Mouse (Mus musculus): ENCODE measurements around the gene Bbs4.
"Not testable (repeated sequence)": the region's sequence is repeated elsewhere in the genome, so short reads cannot be mapped to it uniquely, and the experiment has no call there.

The Bbs4 gene

GRCm38 (mm10) chr9:59353253-59353639 is at the start of gene Bbs4:
Bbs4 (minus strand) TSS chr9:59353508.
- peak; percentile 79 for DNase-seq (ENCODE audit: low read depth, low spot score)

DNA sequence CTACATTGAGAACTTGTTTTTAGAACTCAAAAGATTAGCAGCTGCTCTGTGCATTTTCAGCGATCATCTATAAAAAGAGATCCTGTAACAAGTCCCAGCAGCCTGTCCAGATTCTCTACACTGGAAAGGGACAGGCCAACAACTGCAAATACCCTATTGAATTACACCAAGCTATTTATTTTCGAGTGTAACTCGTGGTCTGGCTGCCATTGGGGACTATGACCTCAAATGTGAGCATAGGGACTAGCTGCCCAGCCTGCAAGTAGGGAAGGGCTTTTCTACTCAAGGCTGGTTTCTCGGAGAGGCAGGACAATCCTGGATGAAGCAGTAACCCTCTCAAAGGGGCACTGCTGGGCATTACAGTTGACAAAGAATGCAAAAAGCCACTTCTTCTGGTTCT is 35.8 kb upstream of the Bbs4 start:
- DNase-seq (ENCODE audit: low read depth, low spot score) = no peak

DNA sequence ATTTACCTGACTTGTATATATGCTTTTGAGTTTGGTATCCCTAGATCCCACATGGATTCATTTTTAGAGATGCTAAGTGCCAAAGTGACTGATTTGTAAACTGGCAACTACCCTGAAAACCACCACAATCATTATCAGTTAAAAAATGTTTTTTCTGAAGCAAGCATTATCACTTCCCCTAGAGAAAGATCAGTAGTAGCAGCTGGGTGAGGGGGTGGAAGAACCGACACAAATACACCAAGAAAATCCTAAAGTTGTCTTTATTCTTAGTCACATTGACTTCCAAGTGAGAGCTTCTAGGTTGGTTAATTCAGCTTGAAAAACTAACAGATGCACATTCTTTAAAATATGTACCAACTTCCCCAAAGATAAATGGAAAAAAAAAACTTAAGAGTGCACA is 35.0 kb upstream of the Bbs4 start:
- DNase-seq (ENCODE audit: low read depth, low spot score) = peak; percentile 70

DNA sequence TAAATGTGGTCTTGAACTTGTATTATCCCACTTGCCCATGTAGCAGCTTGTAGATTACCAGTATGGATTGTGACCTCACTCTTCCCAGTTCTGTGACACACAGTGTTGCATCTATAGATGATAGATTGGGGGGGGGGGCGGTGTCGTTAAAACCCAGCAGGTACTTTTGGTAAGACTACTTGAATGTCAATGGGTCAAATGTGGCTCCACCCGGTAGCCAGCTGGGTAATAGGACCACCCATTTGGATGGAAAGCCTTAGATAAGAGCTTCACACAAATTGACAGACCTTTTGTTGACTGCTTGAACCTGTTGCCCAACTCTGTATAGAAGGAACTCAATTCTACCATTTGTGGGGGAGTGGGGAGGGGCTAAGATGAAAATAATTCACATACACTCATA is 34.2 kb upstream of the Bbs4 start:
- DNase-seq (ENCODE audit: low read depth, low spot score) = no peak

GRCm38 (mm10) chr9:59375626-59376025 is 22.3 kb upstream of the Bbs4 start:
- DNase-seq (ENCODE audit: low read depth, low spot score) = no peak

DNA sequence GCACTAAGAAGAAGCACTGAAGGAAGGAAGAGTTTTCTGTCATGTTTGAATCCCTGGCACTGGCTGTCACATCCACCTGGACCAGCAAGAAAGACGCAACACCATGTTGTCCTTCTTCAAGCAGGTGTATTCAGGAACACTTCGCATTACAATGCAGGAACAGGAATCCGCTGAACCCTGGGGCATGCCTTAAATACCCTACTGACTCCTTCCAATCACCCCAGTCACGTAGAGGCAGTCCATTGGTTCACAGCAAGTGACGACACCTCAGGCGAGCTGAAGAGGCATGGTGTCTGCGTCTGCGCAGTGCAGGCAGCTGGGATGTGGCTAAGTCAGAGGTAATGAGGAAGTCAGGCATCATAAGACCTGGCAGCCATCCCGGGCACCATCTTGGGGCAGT is 16.3 kb upstream of the Bbs4 start:
- no peak for DNase-seq (ENCODE audit: low read depth, low spot score)

DNA sequence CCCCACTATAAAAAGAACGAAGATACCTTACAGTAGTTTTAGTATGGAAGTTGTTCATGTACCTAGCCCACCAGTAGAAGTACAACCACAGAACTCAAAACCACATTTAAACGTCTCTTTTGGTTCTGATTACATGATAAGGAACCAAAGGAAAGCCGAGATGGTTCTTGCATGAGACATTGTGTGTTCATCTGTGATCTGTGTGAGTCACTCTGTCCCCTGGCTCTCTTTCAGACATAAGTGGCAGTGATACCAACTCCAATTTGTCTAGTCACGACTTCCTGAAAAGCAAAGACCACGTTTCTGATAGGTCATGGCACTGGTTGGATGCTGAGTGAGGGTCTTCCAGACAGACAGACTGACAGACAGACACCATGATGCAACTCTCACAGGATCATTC is 15.9 kb upstream of the Bbs4 start:
- DNase-seq (ENCODE audit: low read depth, low spot score) = no peak

DNA sequence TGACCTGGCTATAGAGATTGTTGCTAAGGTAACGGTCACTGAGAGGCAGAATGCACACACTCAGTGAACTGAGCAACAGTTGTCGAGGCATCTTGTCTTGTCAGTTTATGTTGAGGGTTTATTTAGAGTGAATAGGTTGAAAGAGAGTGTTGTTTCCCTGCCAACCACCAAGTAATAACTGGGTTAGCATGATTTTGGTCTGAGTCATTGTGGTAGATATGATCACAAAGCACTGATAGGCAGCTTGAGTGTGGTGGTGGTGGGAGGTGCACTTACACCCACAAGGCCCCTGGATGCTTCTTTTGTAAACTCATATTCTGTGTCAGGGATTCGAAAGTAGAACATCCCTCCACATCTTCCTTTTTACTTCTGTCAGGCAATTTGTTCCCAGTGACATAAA is 7.2 kb upstream of the Bbs4 start:
- not testable (repeated sequence) for DNase-seq (ENCODE audit: low read depth, low spot score)

- DNase-seq (ENCODE audit: low read depth, low spot score) = not testable (repeated sequence)
These were observed 4.7 kb upstream of the Bbs4 start for GRCm38 (mm10) chr9:59358041-59358440.

- no peak for DNase-seq (ENCODE audit: low read depth, low spot score)
These were observed 589 bp downstream of the Bbs4 start for GRCm38 (mm10) chr9:59352586-59353252.

GRCm38 (mm10) chr9:59346176-59346575 is 7.1 kb downstream of the Bbs4 start:
- no peak for DNase-seq (ENCODE audit: low read depth, low spot score)

- no peak for DNase-seq (ENCODE audit: low read depth, low spot score)
These were observed 13.3 kb downstream of the Bbs4 start for GRCm38 (mm10) chr9:59340002-59340401.

- no peak for DNase-seq (ENCODE audit: low read depth, low spot score)
These were observed 14.2 kb downstream of the Bbs4 start for GRCm38 (mm10) chr9:59339107-59339506.

DNA sequence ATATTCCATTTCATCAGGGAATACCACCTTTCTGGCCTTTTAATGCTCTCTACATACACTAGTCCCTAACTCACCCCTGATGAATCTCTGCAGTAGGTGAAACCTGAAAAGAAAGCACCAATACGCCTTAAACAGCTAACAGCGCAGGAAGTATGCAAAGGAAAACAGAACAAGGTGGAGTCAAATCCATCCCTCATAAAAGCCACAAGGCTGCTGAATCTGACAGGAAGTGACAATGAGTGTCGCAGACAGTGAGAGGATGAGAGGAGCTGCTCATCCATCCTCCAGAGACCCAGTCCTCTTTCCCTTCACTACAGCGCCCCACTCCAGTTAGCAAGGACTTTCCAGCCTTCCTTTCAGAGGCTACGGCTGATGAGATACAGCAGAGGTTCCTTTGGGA is 14.9 kb downstream of the Bbs4 start:
- no peak for DNase-seq (ENCODE audit: low read depth, low spot score)

DNA sequence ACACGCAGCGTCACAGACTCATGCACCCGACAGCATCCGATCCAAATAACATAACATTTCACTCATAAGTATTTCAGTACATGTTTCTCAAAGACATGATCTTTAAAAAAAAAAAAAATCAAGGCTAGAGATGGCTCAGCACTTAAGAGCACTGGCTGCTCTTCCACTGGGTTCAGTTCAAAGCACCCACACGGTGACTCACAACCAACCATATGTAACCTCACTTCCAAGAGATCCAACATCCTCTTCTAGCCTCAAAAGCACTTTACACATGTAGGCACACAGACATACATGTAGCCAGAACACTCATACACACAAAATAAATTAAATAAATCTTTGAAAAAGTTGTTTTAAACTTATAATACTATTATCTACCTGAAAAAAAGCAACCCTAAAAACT is 15.4 kb downstream of the Bbs4 start:
- peak; percentile 27 for DNase-seq (ENCODE audit: low read depth, low spot score)

DNA sequence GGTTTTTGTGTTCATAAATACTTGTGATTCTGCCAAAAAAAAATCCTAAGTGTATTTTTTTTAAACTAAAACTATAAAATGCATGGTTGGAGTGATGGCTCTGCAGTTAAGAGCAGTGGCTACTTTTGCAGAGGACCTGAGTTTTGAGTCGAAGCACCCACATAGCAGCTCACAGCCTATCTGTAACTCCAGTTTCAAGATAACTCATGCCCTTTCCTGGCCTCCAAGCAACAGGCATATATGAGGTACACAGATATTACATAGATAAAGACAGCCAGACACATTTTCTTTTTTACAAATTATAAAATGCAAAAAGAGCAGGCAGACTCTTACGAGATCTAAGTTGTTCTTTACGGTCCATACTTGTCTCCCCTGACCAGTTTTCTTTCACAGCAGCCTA is 16.8 kb downstream of the Bbs4 start:
- DNase-seq (ENCODE audit: low read depth, low spot score) = no peak

DNA sequence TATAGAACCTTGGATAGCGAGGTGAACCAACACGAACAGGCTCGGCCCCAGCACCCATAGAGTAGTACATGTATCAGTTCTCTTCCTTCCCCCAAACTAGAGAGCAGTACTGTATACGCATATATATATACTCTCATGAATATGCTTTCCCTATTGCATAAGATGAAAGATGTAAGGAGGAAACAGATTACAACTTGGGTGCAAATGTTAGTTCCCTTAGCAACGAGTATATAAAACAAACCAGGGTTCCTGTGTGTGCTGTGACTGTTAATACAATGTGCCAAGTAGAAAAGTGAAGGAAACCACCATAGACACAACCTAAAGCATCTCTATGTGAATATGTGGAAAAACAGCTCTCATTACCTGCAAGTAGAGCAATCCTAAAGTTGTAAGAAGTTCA is 23.3 kb downstream of the Bbs4 start:
- DNase-seq (ENCODE audit: low read depth, low spot score) = no peak

DNA sequence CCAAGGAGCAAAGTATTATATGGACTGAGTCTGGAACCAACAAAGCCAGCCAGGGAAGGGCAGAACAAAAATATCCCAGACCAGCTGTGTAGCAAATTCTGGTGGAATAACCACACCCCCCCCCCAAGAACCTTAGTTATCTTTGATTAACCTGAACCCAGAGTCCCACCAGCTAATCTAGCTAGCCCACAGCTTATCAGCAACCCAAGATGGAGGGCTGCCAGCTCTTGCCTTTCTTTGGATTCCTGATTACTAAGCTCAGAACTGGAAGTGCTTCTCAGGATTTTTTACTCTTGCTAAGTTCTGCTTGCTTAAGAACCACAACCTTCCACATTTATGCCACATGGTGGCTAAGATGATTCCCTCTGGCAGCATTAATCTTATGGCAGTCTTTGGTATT is 29.0 kb downstream of the Bbs4 start:
- no peak for DNase-seq (ENCODE audit: low read depth, low spot score)

- no peak for DNase-seq (ENCODE audit: low read depth, low spot score)
These were observed 37.1 kb downstream of the Bbs4 start for GRCm38 (mm10) chr9:59316206-59316605.

- DNase-seq (ENCODE audit: low read depth, low spot score) = no peak
These were observed 42.0 kb downstream of the Bbs4 start for GRCm38 (mm10) chr9:59311284-59311670.

DNA sequence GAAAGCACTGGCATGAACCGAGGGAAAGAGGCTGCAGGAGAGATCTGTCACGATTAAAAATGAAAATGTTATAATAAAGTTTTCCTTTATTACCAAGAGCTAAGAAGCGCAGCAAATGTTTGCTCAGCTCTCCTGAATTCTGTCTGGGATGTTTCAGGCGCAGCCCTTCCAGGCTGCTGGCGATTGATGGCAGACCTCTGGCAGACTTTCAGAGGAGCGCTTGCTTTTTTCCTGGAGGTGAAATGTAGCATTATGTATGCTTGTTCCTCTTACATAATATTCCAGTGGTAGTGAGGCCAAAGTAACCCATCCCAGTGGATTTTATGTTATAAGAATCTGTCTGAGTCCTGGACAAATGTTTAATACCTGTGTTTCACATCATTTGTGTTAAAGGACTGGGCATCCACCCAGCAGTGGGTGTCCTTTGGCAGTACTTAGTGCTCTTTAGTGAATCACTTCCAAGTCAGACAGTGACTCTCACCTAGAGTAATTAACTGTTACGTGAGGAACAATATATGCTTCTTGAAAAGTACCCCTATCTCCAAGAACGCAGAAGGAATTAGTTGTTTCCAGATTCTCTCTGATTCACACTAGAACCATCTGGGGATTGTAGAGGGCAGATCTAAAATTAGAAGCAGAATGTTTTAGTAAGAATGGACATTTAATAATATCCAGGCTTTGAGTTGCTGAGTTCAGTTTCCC is 42.6 kb downstream of the Bbs4 start:
- DNase-seq (ENCODE audit: low read depth, low spot score) = peak; percentile 10

- DNase-seq (ENCODE audit: low read depth, low spot score) = no peak
These were observed 45.4 kb downstream of the Bbs4 start for GRCm38 (mm10) chr9:59307890-59308289.

DNA sequence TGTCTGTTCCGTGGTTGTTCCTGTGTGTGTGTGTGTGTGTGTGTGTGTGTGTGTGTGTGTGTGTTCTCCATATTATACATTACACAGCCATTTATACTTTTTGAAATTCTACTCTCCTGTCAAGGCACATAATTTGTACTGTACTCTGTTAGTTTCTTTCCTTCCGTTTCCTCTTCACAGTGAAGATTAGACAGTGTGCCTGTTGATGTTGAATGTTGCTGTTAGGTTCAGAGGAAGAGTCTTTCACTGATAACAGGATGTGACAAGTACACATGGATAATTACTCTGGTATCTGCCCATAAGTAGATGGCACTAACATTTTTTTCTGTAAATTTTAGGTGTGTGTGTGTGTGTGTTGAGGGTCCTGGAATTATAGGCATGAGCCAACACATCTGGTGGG is 56.9 kb downstream of the Bbs4 start:
- DNase-seq (ENCODE audit: low read depth, low spot score) = no peak

- no peak for DNase-seq (ENCODE audit: low read depth, low spot score)
These were observed 60.8 kb downstream of the Bbs4 start for GRCm38 (mm10) chr9:59292493-59292875.

Data from telencephalon, adult 2 months (tissue).